Mouse (Mus musculus) liver, adult 2 months (tissue): ENCODE measurements around the gene Rps11. TPM values are rescaled to one million over a fixed set of nuclear protein-coding genes. Genes with fewer than 3 reads are reported as not detected.
A peak's percentile ranks its signal among the peaks of the same experiment; 100 is the strongest.

ENCODE experiments used
- DNase-seq: peaks from one replicate; pipeline ENCODE4 v3.0.0-alpha.2; 2011; ENCODE audit warnings: low read depth, low spot score; ENCODE audit errors: extremely low read depth
- H3K27ac ChIP-seq: fragments of 200-500 bp; replicated peaks from 2 replicates; pipeline ENCODE4 v1.5.1; 2012; ENCODE audit warnings: low read depth, mild to moderate bottlenecking, control low read depth, inconsistent platforms, low read length; ENCODE audit not compliant: insufficient read depth
- H3K27me3 ChIP-seq: fragments of 200-500 bp; 2 replicates; pipeline ENCODE4 v1.6.1; 2012; ENCODE audit warnings: mild to moderate bottlenecking, moderate library complexity, low read length, inconsistent platforms; ENCODE audit not compliant: control insufficient read depth, insufficient read depth
- H3K36me3 ChIP-seq: fragments of 200-500 bp; 2 replicates; pipeline ENCODE4 v1.6.1; 2012; ENCODE audit warnings: low read length, inconsistent platforms; ENCODE audit not compliant: control insufficient read depth, insufficient read depth
- H3K4me1 ChIP-seq: fragments of 200-500 bp; 2 replicates; pipeline ENCODE4 v1.6.1; 2011; ENCODE audit warnings: low read length; ENCODE audit not compliant: control insufficient read depth, insufficient read depth
- H3K4me3 ChIP-seq: fragments of 200-500 bp; 2 replicates; pipeline ENCODE4 v1.5.1; 2011; ENCODE audit warnings: low read depth, mild to moderate bottlenecking, control low read depth, low read length, moderate library complexity; ENCODE audit not compliant: insufficient read depth
- H3K79me2 ChIP-seq: fragments of 200-500 bp; 2 replicates; pipeline ENCODE4 v1.6.1; 2012; ENCODE audit warnings: inconsistent platforms, mild to moderate bottlenecking, low read length, moderate library complexity; ENCODE audit not compliant: control insufficient read depth, insufficient read depth
- H3K9ac ChIP-seq: fragments of 200-500 bp; 2 replicates; pipeline ENCODE4 v1.6.1; 2012; ENCODE audit warnings: low read depth, mild to moderate bottlenecking, control low read depth, inconsistent platforms, low read length
- CTCF ChIP-seq: fragments of 200-500 bp; IDR thresholded peaks from 2 replicates; pipeline ENCODE4 v1.5.1; 2011; ENCODE audit warnings: low read depth, low read length, control low read depth
- POLR2A ChIP-seq: fragments of 200-500 bp; IDR thresholded peaks from 2 replicates; pipeline ENCODE4 v1.6.1; 2011; ENCODE audit warnings: low read length, control low read depth; ENCODE audit not compliant: insufficient read depth; ENCODE audit errors: extremely low read depth
- WGBS: fragments of 180-500 bp; shearing (Covaris S2); methylation state at CpG from one replicate; pipeline ENCODE4 v1.1.7; 2018; 5-methylcytosine and 5-hydroxymethylcytosine counted together
- polyA plus RNA-seq: library from polyadenylated mRNA; depleted of rRNA; stranded (reverse); fragments of >200 nt; gene quantifications from 2 replicates; pipeline ENCODE4 v1.2.3, GENCODE M21; 2012
- total RNA-seq: library from RNA; depleted of rRNA; stranded (reverse); fragments of >200 nt; gene quantifications from 2 replicates; pipeline ENCODE4 v1.2.3, GENCODE M21; 2014

Gene Rps11
- total and polyA plus RNA-seq, 2 experiments = 95.1 to 355 TPM

GRCm38 (mm10) chr7:45158991-45159390, 34.8 kb upstream of the Rps11 start:
- no peak overlapping the region for H3K4me3 ChIP-seq
- 97% methylated on average over 6 of the region's 6 CpGs for WGBS
- H3K79me2 ChIP-seq = no peaks in the 10 kb centered on the region
- no peak overlapping the region for H3K9ac ChIP-seq
- H3K27ac ChIP-seq = no peak overlapping the region
- no peaks in the 10 kb centered on the region for H3K27me3 ChIP-seq
- TF ChIP-seq CTCF (no peak), POLR2A (no peak)
- no peaks in the 10 kb centered on the region for H3K36me3 ChIP-seq
- no peak for DNase-seq
- 0 out of 2 replicates have a peak, but pooled peaks cover 3% of the 10 kb centered on the region for H3K4me1 ChIP-seq

GRCm38 (mm10) chr7:45157459-45157858, 33.2 kb upstream of the Rps11 start:
- DNase-seq = no peak
- Histone ChIP-seq H3K4me3 (no peak overlapping the region), H3K9ac (no peak overlapping the region), H3K36me3 (no peaks in the 10 kb centered on the region), H3K27ac (no peak overlapping the region), H3K79me2 (no peaks in the 10 kb centered on the region), H3K27me3 (no peaks in the 10 kb centered on the region), H3K4me1 (0 out of 2 replicates have a peak, but pooled peaks cover 3% of the 10 kb centered on the region)
- WGBS = 91% methylated on average over 14 of the region's 14 CpGs
- TF ChIP-seq CTCF (no peak), POLR2A (no peak)

- no peaks in the 10 kb centered on the region for H3K79me2 ChIP-seq
- no peak for TF ChIP-seq POLR2A
- TF ChIP-seq CTCF = no peak
- no peak for DNase-seq
- WGBS = 95% methylated on average over 15 of the region's 15 CpGs
- no peak overlapping the region for H3K9ac ChIP-seq
- H3K27me3 ChIP-seq = no peaks in the 10 kb centered on the region
- no peak overlapping the region for H3K27ac ChIP-seq
- H3K36me3 ChIP-seq = no peaks in the 10 kb centered on the region
- H3K4me3 ChIP-seq = no peak overlapping the region
- no peaks in the 10 kb centered on the region for H3K4me1 ChIP-seq
These were observed 32.0 kb upstream of the Rps11 start for GRCm38 (mm10) chr7:45156206-45156605.

- no peak for DNase-seq
- Histone ChIP-seq H3K36me3 (no peaks in the 10 kb centered on the region), H3K27me3 (no peaks in the 10 kb centered on the region), H3K27ac (no peak overlapping the region), H3K79me2 (no peaks in the 10 kb centered on the region), H3K4me3 (no peak overlapping the region), H3K4me1 (peaks cover 4% of the 10 kb centered on the region; the same call in 1 of the 2 replicates), H3K9ac (no peak overlapping the region)
- 87% methylated on average over 9 of the region's 9 CpGs for WGBS
- no peak for TF ChIP-seq POLR2A
- no peak for TF ChIP-seq CTCF
These were observed 31.4 kb upstream of the Rps11 start for GRCm38 (mm10) chr7:45155590-45155989.

GRCm38 (mm10) chr7:45154993-45155514, 30.8 kb upstream of the Rps11 start:
- Histone ChIP-seq H3K79me2 (no peaks in the 10 kb centered on the region), H3K27me3 (no peaks in the 10 kb centered on the region), H3K36me3 (no peaks in the 10 kb centered on the region), H3K9ac (no peak overlapping the region), H3K27ac (no peak overlapping the region), H3K4me3 (peak overlapping the region; percentile 6; the same call in 1 of the 2 replicates), H3K4me1 (peaks cover 5% of the 10 kb centered on the region; the same call in 1 of the 2 replicates)
- WGBS = 68% methylated on average over 12 of the region's 12 CpGs
- DNase-seq = no peak
- no peak for TF ChIP-seq POLR2A
- TF ChIP-seq CTCF = peak; percentile 75

GRCm38 (mm10) chr7:45154096-45154992, 30.1 kb upstream of the Rps11 start, which contains the start of the genes Pih1d1 and Aldh16a1:
Gene Pih1d1 (plus strand): TSS chr7:45154303.
Gene Aldh16a1 (minus strand): TSS chr7:45154584.
- peak within 1 kb of the TSS; percentile 97 for H3K27ac ChIP-seq
- peak; percentile 90 for TF ChIP-seq POLR2A
- peak; percentile 55 for TF ChIP-seq CTCF
- H3K79me2 ChIP-seq = no peaks in the 10 kb centered on the region
- H3K9ac ChIP-seq = peak within 1 kb of the TSS; percentile 99
- under 1% methylated on average over 69 of the region's 69 CpGs for WGBS
- peaks cover 5% of the 10 kb centered on the region; the same call in 1 of the 2 replicates for H3K4me1 ChIP-seq
- no peaks in the 10 kb centered on the region for H3K27me3 ChIP-seq
- DNase-seq = peak; percentile 82
- peak within 1 kb of the TSS; percentile 85 for H3K4me3 ChIP-seq
- no peaks in the 10 kb centered on the region for H3K36me3 ChIP-seq
